Mouse (Mus musculus): ENCODE data around the gene Myo16.

DNA sequence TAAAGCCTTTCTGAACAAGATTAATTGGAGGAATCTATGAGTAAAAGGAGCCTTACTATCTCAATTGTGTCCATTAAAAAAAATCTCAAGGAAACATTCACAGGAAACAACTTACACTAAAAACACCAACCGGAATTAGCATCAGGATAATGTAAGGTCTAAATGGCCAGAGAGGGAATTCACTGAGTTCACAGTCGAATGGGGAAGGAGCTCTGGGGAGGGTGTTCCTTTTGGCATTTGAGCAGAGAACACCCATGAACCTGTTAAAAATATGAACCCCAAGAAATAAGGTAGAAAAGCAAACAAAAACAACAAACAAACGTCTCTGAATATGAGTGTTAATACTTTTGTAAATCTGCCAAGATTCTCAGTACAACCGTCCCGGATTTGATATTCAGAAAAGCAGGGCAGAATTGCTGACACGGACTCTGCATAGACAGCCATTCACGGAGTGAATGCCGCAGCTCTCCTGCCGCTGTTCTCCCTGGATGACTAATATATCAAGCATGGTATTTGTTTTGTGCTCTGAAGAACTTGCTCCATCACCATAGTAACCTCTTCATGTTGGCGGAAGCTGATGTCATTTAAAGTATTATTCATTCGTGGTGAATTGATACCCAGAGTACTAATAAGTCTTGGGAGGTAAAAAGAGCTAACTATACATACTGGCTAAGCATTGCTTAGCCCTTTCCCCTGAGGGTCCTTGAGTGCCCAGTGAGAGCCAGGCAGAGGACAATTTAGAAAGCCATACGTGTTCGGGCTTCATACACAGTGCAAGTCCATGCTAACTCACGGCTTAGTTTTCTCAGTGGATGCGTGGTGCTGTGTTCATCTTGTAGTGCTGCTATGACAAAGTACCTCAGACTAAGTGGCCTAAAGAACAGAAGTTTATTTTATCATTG, 22.9 kb upstream of the Myo16 start:
- no peak for TF ChIP-seq EP300 (IDR thresholded peaks at IDR 0.05; ENCODE audit: low read depth)
- TF ChIP-seq CTCF (IDR thresholded peaks at IDR 0.05; ENCODE audit: low read depth), result no peak
